Mouse (Mus musculus): ENCODE results near the gene Hmgcl. TPM values are rescaled to one million over a fixed set of nuclear protein-coding genes. Genes with fewer than 3 reads are reported as not detected.

Gene Hmgcl
- polyA plus RNA-seq, 1 experiment: 10.2 TPM

DNA sequence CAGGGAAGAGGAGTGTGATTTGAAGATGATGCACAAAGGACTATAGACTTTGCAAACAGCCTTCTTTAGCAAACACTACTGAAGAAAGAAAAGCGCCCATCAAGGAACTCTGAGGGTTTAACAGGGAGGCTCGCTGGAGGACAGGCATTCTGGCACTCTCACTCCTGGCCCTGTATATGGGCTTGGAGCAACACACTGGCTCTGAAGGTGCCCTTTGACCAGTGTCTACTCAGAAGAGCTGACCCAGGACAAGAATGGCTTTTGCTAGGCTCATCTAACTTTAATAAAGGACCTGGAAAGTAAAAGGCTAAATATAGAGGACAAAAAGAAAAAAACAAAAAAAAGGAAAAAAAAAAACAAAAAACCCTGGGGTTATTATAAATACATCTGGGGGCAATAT is 58.7 kb downstream of the Hmgcl start:
- Histone ChIP-seq H3K4me1 (ENCODE audit: control insufficient read depth, insufficient read depth, low read length) (no peaks in the 10 kb centered on the region), H3K27me3 (ENCODE audit: control insufficient read depth, insufficient read depth, low read length) (no peaks in the 10 kb centered on the region), H3K36me3 (ENCODE audit: control insufficient read depth, insufficient read depth, low read length) (peaks cover 7% of the 10 kb centered on the region), H3K27ac (ENCODE audit: control insufficient read depth, insufficient read depth, low read depth, low read length) (no peak overlapping the region), H3K4me3 (ENCODE audit: control insufficient read depth, low read depth, low read length) (no peak overlapping the region)
- TF ChIP-seq CTCF (IDR thresholded peaks at IDR 0.05; ENCODE audit: control insufficient read depth, insufficient read depth, insufficient replicate concordance, low read depth, low read length) (no peak), POLR2A (IDR thresholded peaks at IDR 0.05; ENCODE audit: control insufficient read depth, low read depth, low read length) (no peak)

- Histone ChIP-seq H3K27ac (ENCODE audit: control insufficient read depth, insufficient read depth, low read depth, low read length) (no peak overlapping the region), H3K27me3 (ENCODE audit: control insufficient read depth, insufficient read depth, low read length) (no peaks in the 10 kb centered on the region), H3K36me3 (ENCODE audit: control insufficient read depth, insufficient read depth, low read length) (peaks cover 8% of the 10 kb centered on the region), H3K4me3 (ENCODE audit: control insufficient read depth, low read depth, low read length) (no peak overlapping the region), H3K4me1 (ENCODE audit: control insufficient read depth, insufficient read depth, low read length) (no peaks in the 10 kb centered on the region)
- TF ChIP-seq POLR2A (IDR thresholded peaks at IDR 0.05; ENCODE audit: control insufficient read depth, low read depth, low read length): no peak
- TF ChIP-seq CTCF (IDR thresholded peaks at IDR 0.05; ENCODE audit: control insufficient read depth, insufficient read depth, insufficient replicate concordance, low read depth, low read length): no peak
Measured at GRCm38 (mm10) chr4:136006821-136007220, 60.6 kb downstream of the Hmgcl start.

- H3K4me3 ChIP-seq (ENCODE audit: control insufficient read depth, low read depth, low read length): no peak overlapping the region
- H3K4me1 ChIP-seq (ENCODE audit: control insufficient read depth, insufficient read depth, low read length): no peaks in the 10 kb centered on the region
- no peak for TF ChIP-seq POLR2A (IDR thresholded peaks at IDR 0.05; ENCODE audit: control insufficient read depth, low read depth, low read length)
- no peak for TF ChIP-seq CTCF (IDR thresholded peaks at IDR 0.05; ENCODE audit: control insufficient read depth, insufficient read depth, insufficient replicate concordance, low read depth, low read length)
- no peak overlapping the region for H3K27ac ChIP-seq (ENCODE audit: control insufficient read depth, insufficient read depth, low read depth, low read length)
- peaks cover 7% of the 10 kb centered on the region for H3K36me3 ChIP-seq (ENCODE audit: control insufficient read depth, insufficient read depth, low read length)
- H3K27me3 ChIP-seq (ENCODE audit: control insufficient read depth, insufficient read depth, low read length): no peaks in the 10 kb centered on the region
Measured at GRCm38 (mm10) chr4:136008782-136009447, 62.7 kb downstream of the Hmgcl start.

- Histone ChIP-seq H3K27ac (ENCODE audit: control insufficient read depth, insufficient read depth, low read depth, low read length) (no peak overlapping the region), H3K36me3 (ENCODE audit: control insufficient read depth, insufficient read depth, low read length) (peaks cover 7% of the 10 kb centered on the region), H3K4me3 (ENCODE audit: control insufficient read depth, low read depth, low read length) (no peak overlapping the region), H3K4me1 (ENCODE audit: control insufficient read depth, insufficient read depth, low read length) (no peaks in the 10 kb centered on the region), H3K27me3 (ENCODE audit: control insufficient read depth, insufficient read depth, low read length) (no peaks in the 10 kb centered on the region)
- TF ChIP-seq CTCF (IDR thresholded peaks at IDR 0.05; ENCODE audit: control insufficient read depth, insufficient read depth, insufficient replicate concordance, low read depth, low read length): no peak
- TF ChIP-seq POLR2A (IDR thresholded peaks at IDR 0.05; ENCODE audit: control insufficient read depth, low read depth, low read length): no peak
Measured at GRCm38 (mm10) chr4:136010586-136010985, 64.3 kb downstream of the Hmgcl start.

Other genes with a start within 250 kb of the Hmgcl start
- 0.17 TPM in 1 of 2 replicates, not detected in the other for gene Il22ra1, start 218.3 kb upstream of the Hmgcl start, polyA plus RNA-seq (2012; rRNA removed)
- gene Myom3, start 186.7 kb upstream of the Hmgcl start, polyA plus RNA-seq (2012; rRNA removed): 0.45 and 0.47 TPM in 2 replicates
- gene Srsf10, start 90.7 kb upstream of the Hmgcl start, polyA plus RNA-seq (2012; rRNA removed): 72.8 and 76.8 TPM in 2 replicates
- gene Pnrc2, start 72.6 kb upstream of the Hmgcl start, polyA plus RNA-seq (2012; rRNA removed): 6.4 and 7.4 TPM in 2 replicates
- gene Cnr2, start 51.1 kb upstream of the Hmgcl start, polyA plus RNA-seq (2012; rRNA removed): 0.38 and 0.51 TPM in 2 replicates
- gene Fuca1, start 25.7 kb upstream of the Hmgcl start, polyA plus RNA-seq (2012; rRNA removed): 76.9 and 84.0 TPM in 2 replicates
- 8.9 and 10.8 TPM in 2 replicates for gene Gale, start 17.3 kb downstream of the Hmgcl start, polyA plus RNA-seq (2012; rRNA removed)
- gene Lypla2, start 26.2 kb downstream of the Hmgcl start, polyA plus RNA-seq (2012; rRNA removed): 24.6 and 26.7 TPM in 2 replicates
- 56.1 and 60.7 TPM in 2 replicates for gene Pithd1, start 40.8 kb downstream of the Hmgcl start, polyA plus RNA-seq (2012; rRNA removed)
- gene Eloa, start 75.3 kb downstream of the Hmgcl start, polyA plus RNA-seq (2012; rRNA removed): 12.0 and 14.1 TPM in 2 replicates
- gene Rpl11, start 107.0 kb downstream of the Hmgcl start, polyA plus RNA-seq (2012; rRNA removed): 212 and 241 TPM in 2 replicates
- gene Id3, start 197.0 kb downstream of the Hmgcl start, polyA plus RNA-seq (2012; rRNA removed): 8.0 and 16.8 TPM in 2 replicates
- 0.58 and 1.0 TPM in 2 replicates for gene E2f2, start 225.9 kb downstream of the Hmgcl start, polyA plus RNA-seq (2012; rRNA removed)

Measured in testis, adult 2 months (tissue).